Mouse (Mus musculus) neural tube, embryonic 15.5 days (tissue): ENCODE measurements around the gene Dhx57. TPM values are rescaled to one million over a fixed set of nuclear protein-coding genes. Genes with fewer than 3 reads are reported as not detected.
"Not testable (repeated sequence)": the region's sequence is repeated elsewhere in the genome, so short reads cannot be mapped to it uniquely, and the experiment has no call there.

Source experiments
- ATAC-seq: fragments of 200-750 bp; cut with Nextera tagmentation; 2 replicates; pipeline ENCODE4 v1.8.0; 2017; ENCODE audit warnings: mild to moderate bottlenecking, moderate TSS enrichment, moderate library complexity; ENCODE audit not compliant: low FRiP score
- H3K27ac ChIP-seq: fragments of 300-500 bp; sonication (generic); replicated peaks from 2 replicates; pipeline ENCODE4 v1.5.1; 2015; ENCODE audit warnings: mild to moderate bottlenecking, inconsistent platforms
- H3K27me3 ChIP-seq: fragments of 300-500 bp; sonication (generic); replicated peaks from 2 replicates; pipeline ENCODE4 v1.6.1; 2015; ENCODE audit warnings: inconsistent platforms
- H3K36me3 ChIP-seq: fragments of 300-500 bp; sonication (generic); 2 replicates; pipeline ENCODE4 v1.6.1; 2015; ENCODE audit warnings: inconsistent platforms
- H3K4me1 ChIP-seq: fragments of 300-500 bp; sonication (generic); 2 replicates; pipeline ENCODE4 v1.6.1; 2015; ENCODE audit warnings: inconsistent platforms
- H3K4me2 ChIP-seq: fragments of 300-500 bp; sonication (generic); 2 replicates; pipeline ENCODE4 v1.6.1; 2015; ENCODE audit warnings: inconsistent platforms, mild to moderate bottlenecking, moderate library complexity
- H3K4me3 ChIP-seq: fragments of 300-500 bp; sonication (generic); replicated peaks from 2 replicates; pipeline ENCODE4 v1.5.1; 2015; ENCODE audit warnings: mild to moderate bottlenecking, inconsistent platforms
- H3K9ac ChIP-seq: fragments of 300-500 bp; sonication (generic); replicated peaks from 2 replicates; pipeline ENCODE4 v1.6.1; 2015; ENCODE audit warnings: mild to moderate bottlenecking, inconsistent platforms
- H3K9me3 ChIP-seq: fragments of 300-500 bp; sonication (generic); replicated peaks from 2 replicates; pipeline ENCODE4 v1.6.1; 2016; ENCODE audit warnings: inconsistent platforms
- WGBS: fragments of 180-500 bp; shearing (Covaris S2); methylation state at CpG from one replicate; pipeline ENCODE4 v1.1.7; 2015; ENCODE audit warnings: mixed read lengths; 5-methylcytosine and 5-hydroxymethylcytosine counted together
- polyA plus RNA-seq: library from polyadenylated mRNA; unstranded; fragments of >200 nt; fragmentation: Nextera tagmentation; extraction: Ambion mirVana; gene quantifications from 2 replicates; pipeline ENCODE4 v1.2.1, GENCODE M21; 2015

The Dhx57 gene
- polyA plus RNA-seq, 1 experiment from 2014 or later = 50.5 TPM

GRCm38 (mm10) chr17:80221890-80222628, 68.2 kb downstream of the Dhx57 start:
- H3K27ac ChIP-seq = no peak overlapping the region
- no peak for ATAC-seq
- no peak overlapping the region for H3K4me2 ChIP-seq
- no peaks in the 10 kb centered on the region for H3K9me3 ChIP-seq
- H3K36me3 ChIP-seq = no peaks in the 10 kb centered on the region
- H3K4me3 ChIP-seq = no peak overlapping the region
- no peak overlapping the region for H3K9ac ChIP-seq
- no peaks in the 10 kb centered on the region for H3K27me3 ChIP-seq
- peaks cover 9% of the 10 kb centered on the region for H3K4me1 ChIP-seq
- 64% methylated on average over 3 of the region's 3 CpGs for WGBS

GRCm38 (mm10) chr17:80221202-80221601, 69.1 kb downstream of the Dhx57 start:
- Histone ChIP-seq H3K27me3 (no peaks in the 10 kb centered on the region), H3K36me3 (no peaks in the 10 kb centered on the region), H3K4me3 (no peak overlapping the region), H3K9ac (no peak overlapping the region), H3K27ac (no peak overlapping the region), H3K4me2 (no peak overlapping the region), H3K9me3 (no peaks in the 10 kb centered on the region), H3K4me1 (peaks cover 9% of the 10 kb centered on the region)
- no peak for ATAC-seq
- WGBS = 73% methylated on average over 9 of the region's 9 CpGs

- Histone ChIP-seq H3K27ac (no peak overlapping the region), H3K9me3 (no peaks in the 10 kb centered on the region), H3K4me2 (no peak overlapping the region), H3K27me3 (no peaks in the 10 kb centered on the region), H3K36me3 (no peaks in the 10 kb centered on the region), H3K9ac (no peak overlapping the region), H3K4me3 (no peak overlapping the region), H3K4me1 (peaks cover 8% of the 10 kb centered on the region)
- WGBS = 70% methylated on average over 2 of the region's 2 CpGs
- no peak for ATAC-seq
Measured at GRCm38 (mm10) chr17:80220131-80220530, 70.1 kb downstream of the Dhx57 start.

GRCm38 (mm10) chr17:80213998-80214397, 76.3 kb downstream of the Dhx57 start:
- H3K27ac ChIP-seq, H3K9ac ChIP-seq, ATAC-seq, H3K9me3 ChIP-seq, H3K4me2 ChIP-seq, H3K27me3 ChIP-seq, H3K4me3 ChIP-seq, H3K4me1 ChIP-seq, H3K36me3 ChIP-seq: not testable (repeated sequence)
- 94% methylated on average over 4 of the region's 4 CpGs for WGBS

GRCm38 (mm10) chr17:80206671-80207581, 83.3 kb downstream of the Dhx57 start, which contains the start of the genes Srsf7 and Ttc39d:
Gene Srsf7, minus strand, starts transcription at chr17:80207307.
Gene Ttc39d, plus strand, starts transcription at chr17:80207460.
- no peaks in the 10 kb centered on the region for H3K27me3 ChIP-seq
- H3K9me3 ChIP-seq = no peaks in the 10 kb centered on the region
- WGBS = under 1% methylated on average over 81 of the region's 95 CpGs
- peak within 1 kb of the TSS; percentile 100 for H3K27ac ChIP-seq
- H3K4me2 ChIP-seq = peak within 1 kb of the TSS; percentile 89
- H3K36me3 ChIP-seq = peaks cover 22% of the 10 kb centered on the region
- peak; percentile 92 for ATAC-seq
- H3K4me3 ChIP-seq = peak within 1 kb of the TSS; percentile 93
- H3K9ac ChIP-seq = peak within 1 kb of the TSS; percentile 99
- H3K4me1 ChIP-seq = peaks cover 18% of the 10 kb centered on the region

GRCm38 (mm10) chr17:80206301-80206670, 84.0 kb downstream of the Dhx57 start:
- Histone ChIP-seq H3K9ac (peak overlapping the region; percentile 99), H3K9me3 (no peaks in the 10 kb centered on the region), H3K36me3 (peaks cover 27% of the 10 kb centered on the region), H3K27me3 (no peaks in the 10 kb centered on the region), H3K27ac (peak overlapping the region; percentile 100), H3K4me2 (peak overlapping the region; percentile 89), H3K4me1 (peaks cover 18% of the 10 kb centered on the region), H3K4me3 (peak overlapping the region; percentile 93)
- peak; percentile 71 for ATAC-seq
- under 1% methylated on average over 36 of the region's 36 CpGs for WGBS

GRCm38 (mm10) chr17:80205657-80206056, 84.6 kb downstream of the Dhx57 start:
- no peak for ATAC-seq
- peaks cover 30% of the 10 kb centered on the region for H3K36me3 ChIP-seq
- peak overlapping the region; percentile 99 for H3K9ac ChIP-seq
- H3K9me3 ChIP-seq = no peaks in the 10 kb centered on the region
- H3K4me2 ChIP-seq = peak overlapping the region; percentile 89
- H3K27ac ChIP-seq = 0 out of 2 replicates have a peak overlapping the region, but pooled peaks have one; percentile 100
- peak overlapping the region; percentile 93 for H3K4me3 ChIP-seq
- no peaks in the 10 kb centered on the region for H3K27me3 ChIP-seq
- H3K4me1 ChIP-seq = peaks cover 18% of the 10 kb centered on the region
- 38% methylated on average over 5 of the region's 5 CpGs for WGBS

GRCm38 (mm10) chr17:80199160-80199778, 91.0 kb downstream of the Dhx57 start:
- no peaks in the 10 kb centered on the region for H3K9me3 ChIP-seq
- no peak overlapping the region for H3K27ac ChIP-seq
- ATAC-seq = 0 out of 2 replicates have a peak, but pooled peaks have one; percentile 47
- H3K36me3 ChIP-seq = peaks cover 62% of the 10 kb centered on the region
- H3K4me1 ChIP-seq = 0 out of 2 replicates have a peak, but pooled peaks cover 4% of the 10 kb centered on the region
- H3K4me3 ChIP-seq = no peak overlapping the region
- WGBS = 93% methylated on average over 3 of the region's 3 CpGs
- H3K4me2 ChIP-seq = no peak overlapping the region
- no peaks in the 10 kb centered on the region for H3K27me3 ChIP-seq
- no peak overlapping the region for H3K9ac ChIP-seq

GRCm38 (mm10) chr17:80193075-80193474, 97.2 kb downstream of the Dhx57 start:
- 66% methylated on average over 5 of the region's 5 CpGs for WGBS
- ATAC-seq = no peak
- H3K4me3 ChIP-seq = no peak overlapping the region
- H3K4me1 ChIP-seq = no peaks in the 10 kb centered on the region
- no peaks in the 10 kb centered on the region for H3K27me3 ChIP-seq
- H3K36me3 ChIP-seq = peaks cover 24% of the 10 kb centered on the region
- no peak overlapping the region for H3K4me2 ChIP-seq
- H3K9me3 ChIP-seq = no peaks in the 10 kb centered on the region
- no peak overlapping the region for H3K9ac ChIP-seq
- H3K27ac ChIP-seq = no peak overlapping the region
